In the genomic region with DNA sequence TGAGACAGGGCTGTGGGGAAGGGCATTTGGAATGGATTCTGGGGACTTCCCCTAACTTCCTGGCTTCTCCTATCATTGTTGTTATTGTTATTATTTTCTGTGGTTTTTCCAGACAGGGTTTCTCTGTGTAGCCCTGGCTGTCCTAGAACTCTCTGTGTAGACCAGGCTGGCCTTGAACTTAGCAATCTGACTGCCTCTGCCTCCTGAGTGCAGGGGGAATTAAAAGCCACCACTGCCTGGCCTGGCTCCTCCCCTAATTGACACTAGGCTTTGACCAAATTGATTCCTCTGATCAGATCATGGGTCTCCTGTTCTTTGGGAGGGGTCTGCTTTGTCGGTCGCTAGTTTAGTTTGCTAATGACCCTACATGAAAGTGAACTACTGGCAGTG, we compare ENCODE assay signal across 10 mouse cellular contexts. TPM values are rescaled to one million over a fixed set of nuclear protein-coding genes. Genes with fewer than 3 reads are reported as not detected.
DNase-seq lines count a peak whose midpoint lies in the region; ATAC-seq and TF ChIP-seq lines count a peak whose summit lies in the region.
"Had no signal": no experiment of that assay in that cellular context is flagged by ENCODE, and none has a peak within 500 bp of the region (broad histone marks: within the 10 kb centered on the region; RNA-seq: fewer than 3 reads in every experiment).

No protein-coding gene starts in this region.

- 48% methylated on average over 2 of the region's 2 CpGs for WGBS in heart, embryonic 11.5 days (ENCODE audit: insufficient replicate concordance)
- WGBS in forebrain, embryonic 13.5 days, result 53% methylated on average over 2 of the region's 2 CpGs
- WGBS in liver, embryonic 15.5 days (ENCODE audit: insufficient replicate concordance), result 44% methylated on average over 2 of the region's 2 CpGs

- DNase-seq in heart, postnatal 4 days, result no peak
- no peak for DNase-seq in gastrocnemius, postnatal 10 days
- DNase-seq in frontal cortex, postnatal 14 days (ENCODE audit: low spot score in 2 of 2), result no peak
- no peak for DNase-seq in adrenal gland, adult 18-20 months (ENCODE audit: low spot score in 2 of 2)

- peak overlapping the region; percentile 60 for H3K4me3 ChIP-seq in heart, embryonic 11.5 days (ENCODE audit: low read depth, low read length)
- 0 out of 2 replicates have a peak overlapping the region, but pooled peaks have one; percentile 95 for H3K4me3 ChIP-seq in E14TG2a.4 (replicated peaks; ENCODE audit: low read length)
- H3K4me3 ChIP-seq in forebrain, embryonic 13.5 days, result peak overlapping the region; percentile 65
- peak overlapping the region; percentile 62 for H3K4me3 ChIP-seq in liver, embryonic 15.5 days (replicated peaks)

- no peak for TF ChIP-seq CTCF in E14TG2a.4 (conservative IDR thresholded peaks at IDR 0.05; ENCODE audit: low read length)

- no peak for ATAC-seq in heart, embryonic 11.5 days (replicated peaks; ENCODE audit: insufficient number of reproducible peaks, low FRiP score, low TSS enrichment)
- ATAC-seq in forebrain, embryonic 13.5 days, result no peak
- no peak for ATAC-seq in liver, embryonic 15.5 days (ENCODE audit: insufficient read depth)
- ATAC-seq: CD4-positive, CD25-positive, alpha-beta regulatory T cell, adult 4 months had no signal

- H3K4me2 ChIP-seq in heart, embryonic 11.5 days, result peak overlapping the region; percentile 91
- peak overlapping the region; percentile 74 for H3K4me2 ChIP-seq in forebrain, embryonic 13.5 days
- peak overlapping the region; percentile 93 for H3K4me2 ChIP-seq in liver, embryonic 15.5 days

- H3K27me3 ChIP-seq in heart, embryonic 11.5 days (ENCODE audit: control insufficient read depth, insufficient read depth, low read length), result peaks cover 6% of the 10 kb centered on the region; the same call in 1 of the 2 replicates
- H3K27me3 ChIP-seq in E14TG2a.4 (ENCODE audit: insufficient read depth, low read length), result peaks cover 26% of the 10 kb centered on the region
- H3K27me3 ChIP-seq in forebrain, embryonic 13.5 days, result peaks cover 16% of the 10 kb centered on the region
- peaks cover 58% of the 10 kb centered on the region for H3K27me3 ChIP-seq in liver, embryonic 15.5 days

- H3K4me1 ChIP-seq in heart, embryonic 11.5 days (ENCODE audit: control insufficient read depth, insufficient read depth, low read length), result peaks cover 16% of the 10 kb centered on the region
- peaks cover 45% of the 10 kb centered on the region for H3K4me1 ChIP-seq in E14TG2a.4 (replicated peaks; ENCODE audit: low read depth, low read length)
- peaks cover 19% of the 10 kb centered on the region for H3K4me1 ChIP-seq in forebrain, embryonic 13.5 days
- peaks cover 43% of the 10 kb centered on the region for H3K4me1 ChIP-seq in liver, embryonic 15.5 days (replicated peaks)

- no peak overlapping the region for H3K27ac ChIP-seq in heart, embryonic 11.5 days (ENCODE audit: low read depth, low read length)
- no peak overlapping the region for H3K27ac ChIP-seq in forebrain, embryonic 13.5 days
- H3K27ac ChIP-seq in liver, embryonic 15.5 days (replicated peaks), result no peak overlapping the region

- no peak overlapping the region for H3K9ac ChIP-seq in heart, embryonic 11.5 days (ENCODE audit: low read depth, low read length)
- H3K9ac ChIP-seq in forebrain, embryonic 13.5 days, result 0 out of 2 replicates have a peak overlapping the region, but pooled peaks have one; percentile 65
- H3K9ac ChIP-seq in liver, embryonic 15.5 days, result peak overlapping the region; percentile 53; the same call in 1 of the 2 replicates

- no peaks in the 10 kb centered on the region for H3K36me3 ChIP-seq in heart, embryonic 11.5 days (ENCODE audit: control insufficient read depth, insufficient read depth, low read length)
- no peaks in the 10 kb centered on the region for H3K36me3 ChIP-seq in E14TG2a.4 (ENCODE audit: insufficient read depth, low read length)
- H3K36me3 ChIP-seq in forebrain, embryonic 13.5 days (ENCODE audit: poor library complexity, severe bottlenecking), result no peaks in the 10 kb centered on the region
- H3K36me3 ChIP-seq in liver, embryonic 15.5 days (replicated peaks), result no peaks in the 10 kb centered on the region

- H3K9me3 ChIP-seq in heart, embryonic 11.5 days (replicated peaks; ENCODE audit: control insufficient read depth, low read length), result no peaks in the 10 kb centered on the region
- no peaks in the 10 kb centered on the region for H3K9me3 ChIP-seq in E14TG2a.4 (ENCODE audit: low read length)
- no peaks in the 10 kb centered on the region for H3K9me3 ChIP-seq in forebrain, embryonic 13.5 days (replicated peaks)
- H3K9me3 ChIP-seq in liver, embryonic 15.5 days (replicated peaks), result no peaks in the 10 kb centered on the region

RNA-seq across cellular contexts. Expression of a gene that starts 1.0 kb away (rescaled TPM):
- polyA plus RNA-seq in heart, embryonic 11.5 days (2014; fragmentation: Nextera tagmentation; extraction: Ambion mirVana), result 0.37 and 0.39 TPM in 2 replicates
- under 1 TPM in 1 of 2 experiments, not detected in 1; 0.45 TPM for total RNA-seq in heart, postnatal 4 days (2021)
- polyA plus RNA-seq in forebrain, embryonic 13.5 days (2015; fragmentation: Nextera tagmentation; extraction: Ambion mirVana), result 1.5 TPM in 1 of 2 replicates, not detected in the other
- polyA plus RNA-seq in liver, embryonic 15.5 days (2015; fragmentation: Nextera tagmentation; extraction: Ambion mirVana), result 0.13 TPM in 1 of 2 replicates, not detected in the other
- under 1 TPM in 1 of 2 experiments, not detected in 1; 0.27 TPM for total RNA-seq in gastrocnemius, postnatal 10 days (2021)
- total RNA-seq in adrenal gland, adult 18-20 months (2021), result 1 to 10 TPM; 1.1 to 1.6 TPM

RNA-seq across cellular contexts. Expression of a gene that starts 4.3 kb away (rescaled TPM):
- polyA plus RNA-seq in heart, embryonic 11.5 days (2014; fragmentation: Nextera tagmentation; extraction: Ambion mirVana), result 0.32 and 0.49 TPM in 2 replicates
- total RNA-seq in heart, postnatal 4 days (2021), result under 1 TPM; 0.29 to 0.65 TPM
- polyA plus RNA-seq in forebrain, embryonic 13.5 days (2015; fragmentation: Nextera tagmentation; extraction: Ambion mirVana), result 0.21 and 0.34 TPM in 2 replicates
- 0.07 TPM in 1 of 2 replicates, not detected in the other for polyA plus RNA-seq in liver, embryonic 15.5 days (2015; fragmentation: Nextera tagmentation; extraction: Ambion mirVana)
- under 1 TPM; 0.27 to 0.49 TPM for total RNA-seq in gastrocnemius, postnatal 10 days (2021)
- total RNA-seq in adrenal gland, adult 18-20 months (2021), result under 1 TPM; 0.43 to 0.61 TPM
- polyA plus RNA-seq: CD4-positive, CD25-positive, alpha-beta regulatory T cell, adult 4 months had no signal

RNA-seq across cellular contexts. Expression of a gene that starts 6.5 kb away (rescaled TPM):
- 0.35 and 0.64 TPM in 2 replicates for polyA plus RNA-seq in heart, embryonic 11.5 days (2014; fragmentation: Nextera tagmentation; extraction: Ambion mirVana)
- total RNA-seq in heart, postnatal 4 days (2021), result under 1 TPM; 0.23 to 0.29 TPM
- 0.12 and 0.21 TPM in 2 replicates for polyA plus RNA-seq in forebrain, embryonic 13.5 days (2015; fragmentation: Nextera tagmentation; extraction: Ambion mirVana)
- polyA plus RNA-seq in liver, embryonic 15.5 days (2015; fragmentation: Nextera tagmentation; extraction: Ambion mirVana), result 0.12 and 0.18 TPM in 2 replicates
- not detected for total RNA-seq in gastrocnemius, postnatal 10 days (2021)
- total RNA-seq in adrenal gland, adult 18-20 months (2021), result under 1 TPM in 1 of 2 experiments, not detected in 1; 0.26 TPM
- polyA plus RNA-seq: CD4-positive, CD25-positive, alpha-beta regulatory T cell, adult 4 months had no signal

RNA-seq across cellular contexts. Expression of a gene that starts 30.1 kb away (rescaled TPM):
- polyA plus RNA-seq in heart, embryonic 11.5 days (2014; fragmentation: Nextera tagmentation; extraction: Ambion mirVana), result not detected in 2 replicates
- total RNA-seq in heart, postnatal 4 days (2021), result not detected
- polyA plus RNA-seq in forebrain, embryonic 13.5 days (2015; fragmentation: Nextera tagmentation; extraction: Ambion mirVana), result not detected in 2 replicates
- not detected in 2 replicates for polyA plus RNA-seq in liver, embryonic 15.5 days (2015; fragmentation: Nextera tagmentation; extraction: Ambion mirVana)
- total RNA-seq in gastrocnemius, postnatal 10 days (2021), result not detected
- not detected for total RNA-seq in adrenal gland, adult 18-20 months (2021)
- polyA plus RNA-seq: CD4-positive, CD25-positive, alpha-beta regulatory T cell, adult 4 months; myocyte had no signal

RNA-seq across cellular contexts. Expression of a gene that starts 31.7 kb away (rescaled TPM):
- 6.2 and 6.3 TPM in 2 replicates for polyA plus RNA-seq in heart, embryonic 11.5 days (2014; fragmentation: Nextera tagmentation; extraction: Ambion mirVana)
- 10 to 100 TPM; 42.6 to 55.6 TPM for total RNA-seq in heart, postnatal 4 days (2021)
- polyA plus RNA-seq in forebrain, embryonic 13.5 days (2015; fragmentation: Nextera tagmentation; extraction: Ambion mirVana), result 6.0 and 6.4 TPM in 2 replicates
- polyA plus RNA-seq in liver, embryonic 15.5 days (2015; fragmentation: Nextera tagmentation; extraction: Ambion mirVana), result 6.4 and 7.6 TPM in 2 replicates
- 10 to 100 TPM; 17.5 to 78.6 TPM for total RNA-seq in gastrocnemius, postnatal 10 days (2021)
- total RNA-seq in adrenal gland, adult 18-20 months (2021), result 10 to 100 TPM; 66.6 to 77.7 TPM
